Mouse (Mus musculus) B cell, adult 67 days (primary cell): ENCODE data around the gene Atp11a. TPM values are rescaled to one million over a fixed set of nuclear protein-coding genes. Genes with fewer than 3 reads are reported as not detected.

Experiments
- total RNA-seq, 2 experiments: library from RNA; stranded (reverse); gene quantifications; 4 replicates each; pipeline ENCODE4 v1.2.4; 2023

Atp11a gene
- under 1 TPM; 0.62 to 0.84 TPM for total RNA-seq

DNA sequence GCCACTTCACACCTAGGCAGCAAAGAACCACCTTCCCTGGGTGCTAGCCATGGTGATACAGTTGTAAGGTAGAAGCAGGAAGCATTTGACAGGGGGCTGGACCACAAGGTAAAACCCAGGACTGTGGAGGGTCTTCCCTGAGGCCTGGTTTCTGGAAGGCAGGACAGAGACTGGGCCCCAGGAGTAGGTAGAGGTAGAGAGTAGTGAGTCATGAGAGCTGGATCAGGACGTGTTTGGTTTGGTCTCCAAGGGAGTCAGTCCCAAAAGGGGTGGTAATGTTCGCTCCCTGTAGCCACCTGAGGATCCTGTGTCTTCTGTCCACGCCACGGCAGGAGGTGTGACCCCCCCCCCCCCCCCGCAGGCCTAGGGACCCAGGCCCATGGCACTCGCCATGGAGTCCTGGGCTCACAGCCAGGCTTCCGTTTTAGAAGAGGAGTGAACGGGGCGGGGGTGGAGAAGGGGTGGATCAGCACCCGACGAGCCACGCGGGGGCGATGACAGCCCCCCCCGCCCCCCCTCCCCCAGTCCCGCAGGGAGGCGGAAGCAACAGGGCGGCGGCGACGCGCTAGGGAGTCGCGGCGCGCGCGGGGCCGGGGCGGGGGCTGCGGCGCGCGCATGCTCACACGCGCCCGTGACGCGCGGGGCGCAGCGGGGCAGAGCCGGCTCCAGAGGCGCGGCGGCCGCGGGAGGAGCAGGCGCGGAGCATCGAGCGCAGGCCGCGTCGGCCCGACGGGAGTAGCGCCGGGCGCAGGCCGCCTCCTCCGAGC lies at the start of gene Atp11a:
TSS of gene Atp11a (plus strand) at position 624 of the 767 bp plus-strand sequence.

DNA sequence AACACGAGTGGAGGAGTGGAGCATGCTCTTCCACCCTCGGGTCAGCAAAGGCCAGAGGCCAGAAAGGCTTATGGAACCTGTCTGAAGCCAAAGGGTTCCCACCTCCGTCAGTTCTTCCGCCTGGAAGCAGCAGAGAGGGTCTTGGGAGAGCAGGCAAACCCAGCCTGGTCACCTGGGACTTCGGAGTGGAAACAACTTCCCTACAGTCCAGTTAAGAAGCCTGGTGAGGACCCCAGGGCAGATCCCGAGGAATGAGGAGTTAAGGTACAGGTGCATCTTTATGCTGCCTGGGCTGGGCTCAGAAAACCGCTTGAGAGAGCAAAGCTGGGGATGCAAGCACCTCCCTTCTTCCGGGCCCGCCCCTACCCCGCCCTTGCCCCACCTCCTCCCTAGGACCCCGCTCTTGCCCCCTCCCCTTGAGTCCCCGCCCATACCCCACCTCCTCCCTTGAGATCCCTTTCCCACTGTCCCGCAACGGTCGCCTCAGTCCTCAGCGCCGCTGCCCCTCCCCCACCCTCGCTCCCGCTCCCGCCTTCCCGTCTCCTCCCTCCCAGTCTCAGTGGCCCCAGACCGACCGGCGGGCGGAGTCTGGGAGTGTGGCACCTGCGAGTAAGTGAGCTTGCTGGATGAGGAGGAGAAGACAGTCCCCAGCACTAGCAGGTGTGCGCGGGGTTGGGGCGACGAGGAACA lies 116.7 kb downstream of the Atp11a start, which contains the start of gene Mcf2l:
TSS of gene Mcf2l (plus strand) at position 450 of the 690 bp plus-strand sequence.

Other genes with a start within 250 kb of the Atp11a start
- not detected for gene Spaca7, start 184.0 kb upstream of the Atp11a start, total RNA-seq
- 10 to 100 TPM; 52.1 to 55.8 TPM for gene Tubgcp3, start 84.8 kb upstream of the Atp11a start, total RNA-seq
- gene Mcf2l, start 116.8 kb downstream of the Atp11a start, total RNA-seq, result not detected